Mouse (Mus musculus) kidney, adult 2 months (tissue): Measurements from ENCODE around the gene Btrc. TPM values are rescaled to one million over a fixed set of nuclear protein-coding genes. Genes with fewer than 3 reads are reported as not detected.
A peak's percentile ranks its signal among the peaks of the same experiment; 100 is the strongest.

Experiments used
- DNase-seq: peaks from one replicate; pipeline ENCODE4 v3.0.0; 2021
- H3K27ac ChIP-seq: fragments of 200-500 bp; 2 replicates; pipeline ENCODE4 v1.5.1; 2012; ENCODE audit warnings: low read depth, low read length, control low read depth, inconsistent platforms; ENCODE audit not compliant: insufficient read depth
- H3K27me3 ChIP-seq: fragments of 200-500 bp; replicated peaks from 2 replicates; pipeline ENCODE4 v1.6.1; 2012; ENCODE audit warnings: mild to moderate bottlenecking, moderate library complexity, low read length, inconsistent platforms; ENCODE audit not compliant: control insufficient read depth, insufficient read depth
- H3K36me3 ChIP-seq: fragments of 200-500 bp; 2 replicates; pipeline ENCODE4 v1.6.1; 2012; ENCODE audit warnings: mild to moderate bottlenecking, moderate library complexity, low read length, inconsistent platforms; ENCODE audit not compliant: control insufficient read depth, insufficient read depth
- H3K4me1 ChIP-seq: fragments of 200-500 bp; 2 replicates; pipeline ENCODE4 v1.6.1; 2011; ENCODE audit warnings: low read length; ENCODE audit not compliant: control insufficient read depth, insufficient read depth
- H3K4me3 ChIP-seq: fragments of 200-500 bp; 2 replicates; pipeline ENCODE4 v1.5.1; 2011; ENCODE audit warnings: mild to moderate bottlenecking, low read depth, low read length, control low read depth; ENCODE audit not compliant: insufficient read depth
- CTCF ChIP-seq: fragments of 200-500 bp; conservative IDR thresholded peaks from 2 replicates; pipeline ENCODE4 v1.5.1; 2011; ENCODE audit warnings: low read depth, mild to moderate bottlenecking, control low read depth, low read length, moderate library complexity, mixed read lengths; ENCODE audit not compliant: insufficient read depth, insufficient read length
- POLR2A ChIP-seq: fragments of 200-500 bp; IDR thresholded peaks from one replicate; pipeline ENCODE4 v1.6.1; 2011; ENCODE audit warnings: low read depth, low read length, control low read depth
- WGBS: fragments of 180-500 bp; shearing (Covaris S2); methylation state at CpG from one replicate; pipeline ENCODE4 v1.1.7; 2018; 5-methylcytosine and 5-hydroxymethylcytosine counted together
- polyA plus RNA-seq: library from polyadenylated mRNA; depleted of rRNA; stranded (reverse); fragments of >200 nt; gene quantifications from 2 replicates; pipeline ENCODE4 v1.2.3, GENCODE M21; 2012

Btrc gene
- polyA plus RNA-seq, 1 experiment, result 23.4 TPM

DNA sequence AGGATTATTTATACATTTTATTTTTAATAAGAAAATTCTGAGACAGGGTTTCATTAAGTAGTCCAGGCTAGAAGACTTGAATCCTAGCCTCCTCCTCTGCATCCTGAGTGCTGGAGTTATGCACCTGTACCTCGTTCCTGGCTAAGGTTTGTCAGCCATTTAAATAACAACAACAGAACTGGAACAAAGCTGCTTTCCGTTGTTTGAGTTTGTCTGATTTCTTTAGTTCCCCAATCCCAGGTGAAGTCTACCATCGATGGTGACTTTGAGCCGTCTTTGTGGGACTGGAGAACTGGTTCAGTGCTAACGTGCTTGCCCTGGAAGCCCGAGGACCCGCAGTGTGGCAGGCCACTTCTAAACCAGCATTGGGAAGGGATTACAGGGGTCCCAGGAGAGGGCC, 93.4 kb downstream of the Btrc start:
- Histone ChIP-seq H3K4me3 (no peak overlapping the region), H3K4me1 (no peaks in the 10 kb centered on the region), H3K27me3 (no peaks in the 10 kb centered on the region), H3K27ac (no peak overlapping the region), H3K36me3 (peaks cover 2% of the 10 kb centered on the region; the same call in 1 of the 2 replicates)
- no peak for DNase-seq
- WGBS, result 96% methylated on average over 7 of the region's 7 CpGs
- no peak for TF ChIP-seq CTCF
- TF ChIP-seq POLR2A, result no peak

DNA sequence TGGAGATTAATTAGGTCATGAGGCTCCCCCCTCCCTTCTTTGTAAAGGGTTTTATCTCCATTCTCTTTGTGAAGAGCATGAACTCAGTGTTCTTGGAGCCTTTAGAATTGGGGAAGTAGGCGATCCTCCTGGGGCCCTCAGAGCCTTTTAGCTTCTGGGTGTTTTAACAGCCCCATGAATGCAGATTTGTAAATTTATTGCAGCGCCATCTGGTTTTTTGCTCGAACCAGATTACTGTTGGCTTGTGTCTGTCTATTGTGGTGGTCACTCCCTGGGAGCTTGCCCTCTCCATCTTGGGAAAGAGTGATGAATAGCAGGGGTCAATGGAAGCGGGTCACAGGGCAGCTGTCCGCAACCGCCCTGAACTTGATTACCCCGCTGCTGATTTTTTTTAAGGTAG, 95.2 kb downstream of the Btrc start:
- H3K27me3 ChIP-seq, result no peaks in the 10 kb centered on the region
- no peaks in the 10 kb centered on the region for H3K4me1 ChIP-seq
- peak; percentile 11 for DNase-seq
- H3K36me3 ChIP-seq, result peaks cover 2% of the 10 kb centered on the region; the same call in 1 of the 2 replicates
- WGBS, result 64% methylated on average over 7 of the region's 7 CpGs
- H3K27ac ChIP-seq, result no peak overlapping the region
- no peak for TF ChIP-seq CTCF
- no peak for TF ChIP-seq POLR2A
- no peak overlapping the region for H3K4me3 ChIP-seq

DNA sequence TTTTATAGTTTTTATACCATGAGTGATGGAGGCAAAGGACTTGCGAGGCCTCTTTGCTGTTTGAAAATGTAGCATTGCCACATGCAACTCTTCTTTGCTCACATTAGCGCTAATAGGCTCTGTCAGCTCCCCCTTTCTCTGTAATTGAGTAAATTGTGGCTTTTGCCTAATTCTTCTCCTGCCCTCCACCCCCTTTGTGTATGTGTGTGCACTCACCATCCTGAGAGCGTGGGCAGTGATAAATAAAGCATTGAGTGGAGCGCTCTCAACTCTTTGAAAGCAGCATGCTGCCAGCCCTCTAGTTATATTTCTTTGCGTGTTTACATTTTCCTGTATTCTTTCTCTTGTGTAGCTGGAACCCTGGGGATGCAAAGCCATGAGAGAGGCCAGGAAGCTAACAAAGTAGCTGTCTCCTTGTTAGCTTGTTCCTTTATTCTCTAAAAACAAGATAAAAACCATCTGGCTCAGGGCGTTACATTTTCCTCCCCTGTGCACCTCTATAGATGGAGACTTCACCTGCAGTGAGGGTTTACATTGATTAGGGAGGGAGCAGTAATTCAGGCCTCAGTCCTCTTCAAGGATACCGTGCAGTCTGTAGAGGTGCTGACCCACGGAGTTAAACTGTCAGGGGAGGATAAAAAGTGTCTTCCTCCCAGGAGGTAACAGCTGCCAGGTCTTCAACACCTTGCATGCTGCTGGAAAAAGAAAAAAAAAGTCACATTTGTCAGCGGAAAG, 96.6 kb downstream of the Btrc start:
- Histone ChIP-seq H3K4me3 (no peak overlapping the region), H3K4me1 (no peaks in the 10 kb centered on the region), H3K27ac (no peak overlapping the region), H3K27me3 (no peaks in the 10 kb centered on the region), H3K36me3 (peaks cover 2% of the 10 kb centered on the region; the same call in 1 of the 2 replicates)
- no peak for TF ChIP-seq CTCF
- no peak for TF ChIP-seq POLR2A
- no peak for DNase-seq
- WGBS, result 81% methylated on average over 9 of the region's 9 CpGs

DNA sequence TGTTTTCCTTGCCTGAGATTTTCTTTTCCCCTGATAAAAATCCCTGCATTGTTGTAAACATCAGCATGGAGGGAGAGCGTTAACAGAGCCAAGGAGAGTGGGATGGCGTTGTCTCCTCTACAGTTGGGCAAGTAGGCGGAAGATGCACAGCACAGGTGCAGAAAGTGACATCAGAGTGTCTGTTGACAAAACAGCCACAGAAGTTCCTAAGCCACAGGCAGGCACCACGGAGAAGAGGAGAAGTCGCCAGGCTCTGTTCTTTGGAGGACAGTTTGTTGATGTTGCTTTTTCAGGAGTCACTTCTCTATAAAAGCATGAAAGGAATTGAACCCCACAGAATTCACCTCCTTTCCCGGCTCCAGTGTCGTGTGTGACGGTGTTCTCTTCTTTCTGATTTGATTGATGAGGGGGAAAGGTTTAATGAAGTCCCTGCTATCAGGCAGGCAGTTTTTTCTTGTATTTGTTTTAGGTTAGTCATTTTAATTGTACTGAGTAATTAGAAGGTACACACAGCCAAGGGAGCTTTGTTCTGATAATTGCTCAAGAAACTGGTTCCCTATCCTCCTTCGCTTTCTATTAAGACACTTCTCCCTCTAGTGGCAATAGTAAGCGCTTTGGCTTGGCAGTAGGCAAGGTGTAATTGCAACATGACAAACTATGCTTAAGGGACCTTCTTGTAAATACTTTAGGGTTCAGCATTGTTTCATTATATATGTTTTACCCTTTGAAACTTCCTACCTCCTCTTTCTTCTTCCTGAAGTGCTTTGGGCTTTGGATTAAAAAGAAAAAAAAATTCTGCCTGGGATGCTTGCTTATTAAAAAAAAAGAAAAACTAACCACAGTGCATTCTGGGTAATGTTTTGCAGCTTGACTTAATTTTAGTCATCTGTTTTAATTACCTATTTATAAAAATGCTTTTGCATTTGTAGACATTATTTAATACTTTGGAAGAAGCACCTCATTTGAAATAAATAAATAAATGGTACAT, 97.5 kb downstream of the Btrc start:
- H3K27ac ChIP-seq, result no peak overlapping the region
- TF ChIP-seq CTCF, result no peak
- TF ChIP-seq POLR2A, result no peak
- WGBS, result 80% methylated on average over 10 of the region's 10 CpGs
- no peaks in the 10 kb centered on the region for H3K27me3 ChIP-seq
- peaks cover 2% of the 10 kb centered on the region; the same call in 1 of the 2 replicates for H3K36me3 ChIP-seq
- no peak overlapping the region for H3K4me3 ChIP-seq
- peak; percentile 20 for DNase-seq
- no peaks in the 10 kb centered on the region for H3K4me1 ChIP-seq

DNA sequence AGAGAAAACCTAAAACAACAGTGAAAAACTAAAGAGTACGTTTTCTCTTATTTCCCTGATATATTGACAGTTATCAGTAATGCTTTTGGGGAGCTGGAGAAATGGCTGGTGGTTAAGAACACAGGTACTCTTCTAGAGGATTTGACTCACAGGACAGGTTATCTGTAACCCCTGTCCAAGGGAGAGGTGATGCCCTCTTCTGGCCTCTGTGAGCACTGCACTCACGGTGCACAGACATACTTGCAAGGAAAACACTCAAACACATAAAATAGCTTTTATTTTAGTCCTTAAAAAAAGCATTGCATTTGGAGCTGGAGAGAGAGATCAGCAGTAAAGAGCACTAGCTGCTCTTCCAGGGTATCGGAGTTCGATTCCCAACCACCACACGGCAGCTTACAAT, 106.2 kb downstream of the Btrc start:
- no peak overlapping the region for H3K27ac ChIP-seq
- TF ChIP-seq POLR2A, result no peak
- no peak for TF ChIP-seq CTCF
- H3K4me1 ChIP-seq, result no peaks in the 10 kb centered on the region
- 98% methylated on average over 5 of the region's 5 CpGs for WGBS
- H3K4me3 ChIP-seq, result no peak overlapping the region
- no peaks in the 10 kb centered on the region for H3K27me3 ChIP-seq
- no peaks in the 10 kb centered on the region for H3K36me3 ChIP-seq
- DNase-seq, result no peak

DNA sequence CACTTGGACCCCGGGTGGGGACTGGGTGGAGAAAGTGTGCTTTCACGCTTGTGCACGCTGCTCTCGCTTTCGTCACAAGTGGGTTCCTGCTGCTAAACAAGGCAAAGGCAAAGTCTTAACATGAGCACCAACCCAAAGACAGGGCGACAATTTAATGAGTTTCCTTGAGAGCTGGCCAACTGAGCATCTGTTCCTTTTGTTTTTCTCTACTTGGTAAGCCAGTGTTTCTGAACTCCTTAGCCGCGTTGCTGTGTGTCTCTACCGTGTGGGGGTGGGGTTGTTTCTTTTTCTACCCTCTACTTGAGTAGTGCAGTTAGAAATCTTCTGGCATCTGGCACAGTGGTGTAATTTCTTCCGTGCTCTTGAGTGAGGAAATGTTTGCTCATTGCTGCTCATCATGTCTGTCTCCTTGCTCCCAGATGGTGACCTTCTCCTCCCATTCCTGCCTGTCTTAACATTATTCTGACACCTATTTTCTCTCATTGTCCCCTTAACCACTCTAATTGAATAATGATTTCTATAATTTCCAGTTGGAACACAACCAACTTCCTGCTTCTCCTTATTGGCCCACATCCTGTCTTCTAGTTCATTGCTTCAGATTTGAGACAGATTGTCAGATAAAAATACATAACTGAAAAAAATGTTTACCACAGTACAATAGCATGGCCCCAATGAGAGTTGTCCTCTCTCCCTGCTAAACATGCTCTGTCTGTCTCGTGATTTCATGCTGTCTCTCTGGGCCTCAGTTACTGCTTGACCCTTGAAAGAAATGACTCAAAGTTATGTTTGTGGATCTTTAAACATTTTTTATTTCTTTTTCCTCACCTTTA, 109.4 kb downstream of the Btrc start:
- Histone ChIP-seq H3K27ac (no peak overlapping the region), H3K27me3 (no peaks in the 10 kb centered on the region), H3K4me3 (no peak overlapping the region), H3K4me1 (no peaks in the 10 kb centered on the region), H3K36me3 (no peaks in the 10 kb centered on the region)
- 52% methylated on average over 11 of the region's 11 CpGs for WGBS
- TF ChIP-seq CTCF, result no peak
- TF ChIP-seq POLR2A, result no peak
- peak; percentile 17 for DNase-seq
